Mouse (Mus musculus) embryonic fibroblast, embryonic 13.5 days (primary cell): ENCODE measurements at regions not wholly inside any gene's neighbourhood (a gene's known extent, or its start where the extent isn't known, plus 50 kb on each side); places are given as distances from the start of the nearest gene placed in this dataset.

Source experiments
- H3K27ac ChIP-seq: 2 replicates; pipeline ENCODE4 v1.5.1; 2012; ENCODE audit warnings: low read length, control low read depth, inconsistent platforms; ENCODE audit not compliant: insufficient read depth
- H3K4me1 ChIP-seq: 2 replicates; pipeline ENCODE4 v1.6.1; 2011; ENCODE audit warnings: low read length; ENCODE audit not compliant: control insufficient read depth, insufficient read depth
- H3K4me3 ChIP-seq: 2 replicates; pipeline ENCODE4 v1.5.1; 2011; ENCODE audit warnings: mild to moderate bottlenecking, control low read depth, low read length; ENCODE audit not compliant: insufficient read depth
- CTCF ChIP-seq: IDR thresholded peaks from 2 replicates; pipeline ENCODE4 v1.5.1; 2011; ENCODE audit warnings: mild to moderate bottlenecking, control low read depth, low read length, moderate library complexity, borderline replicate concordance; ENCODE audit not compliant: insufficient read depth
- POLR2A ChIP-seq: IDR thresholded peaks from 2 replicates; pipeline ENCODE4 v1.6.1; 2011; ENCODE audit warnings: low read depth, mild to moderate bottlenecking, control low read depth, low read length, moderate library complexity

- H3K27ac ChIP-seq = no peak overlapping the region
- H3K4me3 ChIP-seq = no peak overlapping the region
- H3K4me1 ChIP-seq = peaks cover 6% of the 10 kb centered on the region
- TF ChIP-seq POLR2A = no peak
- TF ChIP-seq CTCF = no peak
These were observed 252.9 kb upstream of the Daam1 start for GRCm38 (mm10) chr12:71578006-71578405.

- TF ChIP-seq CTCF (no peak), POLR2A (no peak)
- peaks cover 6% of the 10 kb centered on the region for H3K4me1 ChIP-seq
- H3K4me3 ChIP-seq = no peak overlapping the region
- no peak overlapping the region for H3K27ac ChIP-seq
These were observed 252.0 kb upstream of the Daam1 start for GRCm38 (mm10) chr12:71578912-71579311.

GRCm38 (mm10) chr12:71580532-71581290 is 250.2 kb upstream of the Daam1 start:
- H3K4me3 ChIP-seq = no peak overlapping the region
- H3K27ac ChIP-seq = no peak overlapping the region
- TF ChIP-seq CTCF (no peak), POLR2A (no peak)
- H3K4me1 ChIP-seq = no peaks in the 10 kb centered on the region

- H3K4me3 ChIP-seq = no peak overlapping the region
- H3K27ac ChIP-seq = no peak overlapping the region
- no peaks in the 10 kb centered on the region for H3K4me1 ChIP-seq
- TF ChIP-seq POLR2A (no peak), CTCF (no peak)
These were observed 246.3 kb upstream of the Daam1 start for GRCm38 (mm10) chr12:71584618-71585017.

- no peak overlapping the region for H3K4me3 ChIP-seq
- TF ChIP-seq POLR2A (no peak), CTCF (no peak)
- H3K27ac ChIP-seq = no peak overlapping the region
- no peaks in the 10 kb centered on the region for H3K4me1 ChIP-seq
These were observed 232.2 kb upstream of the Daam1 start for GRCm38 (mm10) chr12:71598641-71599040.

- no peaks in the 10 kb centered on the region for H3K4me1 ChIP-seq
- TF ChIP-seq CTCF = no peak
- no peak for TF ChIP-seq POLR2A
- no peak overlapping the region for H3K27ac ChIP-seq
- H3K4me3 ChIP-seq = no peak overlapping the region
These were observed 229.7 kb upstream of the Daam1 start for GRCm38 (mm10) chr12:71601091-71601690.

- TF ChIP-seq POLR2A (no peak), CTCF (no peak)
- H3K27ac ChIP-seq = no peak overlapping the region
- no peaks in the 10 kb centered on the region for H3K4me1 ChIP-seq
- no peak overlapping the region for H3K4me3 ChIP-seq
These were observed 227.7 kb upstream of the Daam1 start for GRCm38 (mm10) chr12:71603136-71603535.

- H3K27ac ChIP-seq = no peak overlapping the region
- H3K4me1 ChIP-seq = no peaks in the 10 kb centered on the region
- no peak overlapping the region for H3K4me3 ChIP-seq
- TF ChIP-seq POLR2A (no peak), CTCF (no peak)
These were observed 224.5 kb upstream of the Daam1 start for GRCm38 (mm10) chr12:71606366-71606765.

- TF ChIP-seq CTCF (no peak), POLR2A (no peak)
- H3K27ac ChIP-seq = no peak overlapping the region
- no peaks in the 10 kb centered on the region for H3K4me1 ChIP-seq
- no peak overlapping the region for H3K4me3 ChIP-seq
These were observed 222.9 kb upstream of the Daam1 start for GRCm38 (mm10) chr12:71607966-71608365.

GRCm38 (mm10) chr12:71613326-71613725 is 217.6 kb upstream of the Daam1 start:
- Histone ChIP-seq H3K27ac (no peak overlapping the region), H3K4me3 (no peak overlapping the region), H3K4me1 (no peaks in the 10 kb centered on the region)
- TF ChIP-seq CTCF (no peak), POLR2A (no peak)
